Mouse (Mus musculus) heart, adult 9 months (tissue): ENCODE results near the gene Rho.

Experiments used
- DNase-seq, 2 experiments: peaks; one replicate each; pipeline ENCODE4 v3.0.0; 2022; ENCODE audit warnings: low spot score in 2 of 2

Gene Rho

DNA sequence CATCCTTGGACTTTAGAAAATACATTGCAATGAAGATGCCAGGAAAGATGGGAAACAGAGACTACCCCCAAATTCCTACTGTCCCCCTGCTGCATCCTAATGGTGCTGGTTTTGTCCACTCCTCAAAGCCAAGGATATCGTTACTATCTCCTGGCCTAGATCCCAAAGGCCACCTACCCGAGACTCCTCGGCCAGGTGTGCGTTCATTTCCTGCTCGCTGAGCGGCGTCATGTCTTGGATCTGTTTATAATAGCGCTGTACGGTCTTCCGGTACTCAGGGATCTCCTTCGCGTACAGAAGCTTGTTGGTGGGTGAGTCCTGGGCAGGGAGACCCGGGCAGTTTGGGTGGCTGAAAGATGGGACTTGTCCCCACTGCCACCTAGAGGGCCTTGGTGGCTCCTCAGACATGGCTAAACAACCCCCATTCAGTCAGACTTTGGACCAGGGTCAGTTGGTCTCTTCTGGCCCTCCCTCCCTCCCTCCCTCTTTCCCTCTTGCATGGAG, 24.9 kb downstream of the Rho start:
- no peak for DNase-seq

DNA sequence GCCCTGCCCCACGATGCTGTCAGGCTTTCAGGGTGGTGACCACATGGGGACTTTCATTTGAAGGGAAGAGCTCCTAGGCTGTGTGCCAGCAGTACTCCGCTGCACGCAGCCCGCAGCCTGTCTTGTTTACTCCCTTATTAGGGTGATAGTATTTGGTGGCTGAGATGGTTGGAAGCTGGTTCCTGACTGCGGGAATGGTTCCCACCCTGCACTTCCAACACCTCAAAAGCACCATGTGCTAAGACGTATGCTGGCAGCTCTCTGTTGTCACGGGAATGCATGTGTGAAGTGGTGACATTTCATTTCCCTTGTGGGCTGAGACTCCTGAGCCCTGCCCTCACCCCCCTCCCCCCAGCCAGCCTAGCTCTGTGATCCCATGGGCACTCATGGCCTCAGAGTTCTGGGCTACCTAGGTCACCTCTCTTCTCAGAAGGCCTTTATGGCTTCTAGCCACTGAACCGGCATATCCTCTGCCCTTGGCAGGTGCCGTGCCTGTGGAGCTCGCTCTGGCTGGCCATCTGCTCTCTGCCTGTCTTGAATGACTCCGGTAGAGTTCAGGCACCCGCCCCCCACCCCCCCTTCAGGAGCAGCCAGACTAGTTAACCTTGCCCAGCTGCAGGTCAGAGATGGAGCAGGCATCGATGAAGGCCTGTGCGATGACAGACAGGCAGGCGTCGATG, 25.5 kb downstream of the Rho start:
- peak in 1 of 2 experiments; percentile 67 for DNase-seq

DNA sequence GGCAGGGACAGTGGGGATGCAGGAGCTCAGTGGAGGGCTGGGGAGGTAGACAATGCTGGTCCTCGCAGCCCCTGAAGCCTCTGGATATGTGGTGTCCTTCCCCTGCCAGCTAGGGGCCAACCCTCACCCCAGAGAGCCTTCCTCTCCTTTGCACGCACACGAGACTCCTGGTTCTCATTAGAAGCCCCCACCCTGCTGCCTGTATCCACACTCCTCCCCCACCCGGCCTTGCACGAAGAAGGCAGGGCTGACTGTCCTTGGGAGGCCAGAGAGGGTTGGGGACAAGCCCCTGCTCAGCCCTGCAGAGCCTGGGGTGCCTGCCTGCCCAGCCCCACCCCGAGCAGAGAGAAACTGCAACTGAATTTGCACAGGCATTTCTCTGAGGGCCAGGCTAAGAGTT, 26.1 kb downstream of the Rho start:
- no peak for DNase-seq

DNA sequence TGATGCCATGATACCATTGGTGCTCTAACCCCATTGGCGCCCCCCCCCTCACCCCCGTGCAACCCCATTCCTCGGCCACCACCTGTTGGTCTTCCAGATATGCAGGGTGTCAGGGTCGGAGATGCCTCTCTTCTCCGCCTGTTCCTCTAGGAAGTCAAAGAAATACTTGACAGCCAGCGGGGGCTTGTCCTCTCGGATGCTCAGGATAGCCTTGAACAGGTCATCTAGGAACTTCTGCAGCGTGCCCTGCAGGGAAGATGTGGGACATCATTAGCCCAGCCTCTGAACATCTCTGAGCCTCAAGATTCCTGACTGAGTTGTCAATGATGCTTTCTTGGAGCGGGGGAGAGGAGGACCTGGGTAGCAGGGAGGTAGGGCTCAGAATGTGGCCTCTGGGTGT, 26.9 kb downstream of the Rho start:
- DNase-seq = no peak

- DNase-seq = peak; percentile 95
Observed at GRCm38 (mm10) chr6:115959151-115959691, 27.7 kb downstream of the Rho start.

DNA sequence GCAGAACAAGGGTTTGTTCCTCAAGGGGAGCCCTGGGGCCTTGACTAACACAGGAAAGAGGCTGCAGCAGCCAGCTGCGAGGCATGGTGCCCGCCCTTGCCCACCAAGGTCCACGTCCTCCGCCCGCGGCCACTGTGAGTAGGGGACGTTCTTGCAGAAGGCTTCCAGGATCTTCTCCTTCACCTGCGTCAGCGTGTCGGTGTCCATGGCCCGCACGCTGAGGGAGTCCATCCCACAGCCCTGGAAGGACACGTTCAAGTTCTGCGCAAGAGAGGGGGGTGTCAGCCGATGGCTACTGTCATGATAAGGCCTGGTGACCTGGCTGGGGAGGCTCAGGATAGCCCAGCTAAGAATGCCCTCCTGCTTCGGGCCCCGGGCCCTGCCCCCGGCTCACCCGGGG, 28.8 kb downstream of the Rho start:
- DNase-seq = no peak

GRCm38 (mm10) chr6:115961743-115962142, 30.2 kb downstream of the Rho start:
- DNase-seq = no peak

DNA sequence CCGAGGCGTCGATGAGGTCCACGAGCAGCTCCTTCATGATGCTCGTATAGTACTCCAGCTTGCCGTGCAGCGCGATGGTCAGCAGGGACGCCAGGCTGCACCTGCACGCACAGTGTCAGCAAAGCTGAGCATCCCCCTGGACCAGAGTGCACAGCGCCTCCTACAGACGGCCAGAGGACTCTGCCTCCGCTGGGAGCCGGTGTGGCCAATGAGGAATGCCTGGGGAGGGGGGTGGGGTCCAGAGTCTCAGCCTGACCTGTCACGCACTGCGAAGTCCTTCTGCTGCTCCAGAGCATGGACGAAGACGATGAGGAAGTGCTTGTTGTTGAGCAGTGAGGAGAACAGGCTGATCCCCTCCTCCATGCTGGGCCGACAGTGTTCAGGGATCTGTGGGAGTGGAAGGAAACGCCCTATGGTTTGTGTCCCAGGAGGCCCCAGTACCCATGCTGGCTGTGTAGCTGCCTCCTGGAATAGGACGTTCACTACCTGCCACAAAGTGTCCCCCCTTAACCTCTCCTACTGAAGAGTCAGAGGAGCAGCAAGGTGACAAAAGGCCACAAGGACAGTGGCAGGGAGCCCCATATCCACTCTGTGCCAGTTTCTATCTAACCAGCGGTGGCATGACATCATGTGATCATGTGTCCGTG, 31.0 kb downstream of the Rho start:
- no peak for DNase-seq

DNA sequence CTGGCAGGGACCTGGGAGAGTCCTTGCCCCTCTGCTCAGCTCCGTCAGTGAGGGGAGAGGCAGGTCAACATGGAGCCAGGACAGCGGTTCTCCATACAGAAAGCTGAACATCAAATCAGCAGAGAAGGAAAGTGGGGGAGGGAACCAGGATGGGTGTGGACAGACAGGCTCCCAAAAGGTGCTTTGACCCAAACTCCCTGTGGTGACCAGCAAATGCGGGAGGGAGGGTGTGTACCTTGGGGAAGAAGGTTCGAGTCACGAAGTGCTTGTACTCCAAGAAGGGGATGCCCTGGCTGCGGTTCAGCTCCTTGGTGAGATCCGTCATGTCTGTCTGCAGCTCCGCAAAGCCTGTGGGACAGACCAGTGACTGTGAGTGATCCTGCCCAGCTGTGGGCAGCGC, 32.1 kb downstream of the Rho start:
- no peak for DNase-seq

DNA sequence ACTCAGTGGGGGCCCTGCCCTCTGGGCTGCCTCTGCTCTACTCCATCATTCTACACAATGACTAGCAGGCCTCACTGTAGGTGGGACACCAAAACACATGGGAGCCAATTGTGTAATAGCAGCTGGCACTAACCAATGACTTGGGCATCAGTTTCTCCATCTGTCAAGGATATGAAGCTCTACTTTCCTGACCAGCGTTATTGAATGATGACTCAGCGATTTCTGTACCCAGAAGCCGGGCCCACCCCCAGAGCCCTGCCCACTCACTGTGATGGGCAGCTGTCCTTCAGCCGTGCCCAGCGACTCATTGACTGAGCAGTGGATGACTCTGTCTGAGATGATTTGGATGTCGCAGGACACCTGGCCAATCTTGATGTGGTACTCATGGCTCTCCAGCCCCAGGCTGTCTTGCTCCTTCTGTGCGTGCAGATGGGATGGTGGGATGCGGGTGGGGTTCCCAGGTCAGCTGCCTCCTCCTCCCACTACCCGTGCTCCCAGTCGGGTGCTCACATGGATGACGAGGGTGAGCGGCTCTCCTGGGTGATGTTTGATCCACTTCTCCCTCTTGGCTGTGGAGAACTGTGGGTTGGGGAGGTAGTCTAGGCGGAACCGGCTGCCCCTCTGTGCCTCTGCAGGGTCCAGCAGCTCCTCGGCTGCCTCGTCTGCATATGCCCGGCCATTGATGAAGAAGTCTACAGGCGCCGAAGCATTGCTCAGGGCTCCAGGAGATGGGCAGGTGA, 34.8 kb downstream of the Rho start:
- DNase-seq = no peak

GRCm38 (mm10) chr6:115967291-115967880, 35.8 kb downstream of the Rho start:
- DNase-seq = no peak

DNA sequence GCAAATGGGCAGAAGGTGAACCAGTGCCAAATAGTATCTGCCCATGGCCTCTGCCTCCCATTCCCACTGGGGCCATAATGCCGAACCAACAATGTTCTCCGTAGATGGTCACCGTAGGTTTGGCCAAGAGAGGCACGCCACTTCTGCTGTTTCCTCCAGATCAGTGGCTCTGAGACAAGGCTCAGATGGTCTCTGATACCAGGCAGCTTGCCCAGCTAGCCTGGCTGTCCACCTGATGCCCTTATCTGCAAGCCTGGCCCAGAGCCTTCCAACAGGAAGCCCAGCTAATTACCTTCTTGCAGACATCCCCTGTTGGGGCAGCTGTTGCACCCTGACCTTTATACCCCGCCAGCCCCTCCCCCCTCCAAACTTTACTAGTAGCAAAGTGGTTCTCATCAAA, 36.5 kb downstream of the Rho start:
- DNase-seq = no peak

- DNase-seq = no peak
Observed at GRCm38 (mm10) chr6:115968700-115969099, 37.2 kb downstream of the Rho start.

GRCm38 (mm10) chr6:115969103-115969502, 37.6 kb downstream of the Rho start:
- no peak for DNase-seq

DNA sequence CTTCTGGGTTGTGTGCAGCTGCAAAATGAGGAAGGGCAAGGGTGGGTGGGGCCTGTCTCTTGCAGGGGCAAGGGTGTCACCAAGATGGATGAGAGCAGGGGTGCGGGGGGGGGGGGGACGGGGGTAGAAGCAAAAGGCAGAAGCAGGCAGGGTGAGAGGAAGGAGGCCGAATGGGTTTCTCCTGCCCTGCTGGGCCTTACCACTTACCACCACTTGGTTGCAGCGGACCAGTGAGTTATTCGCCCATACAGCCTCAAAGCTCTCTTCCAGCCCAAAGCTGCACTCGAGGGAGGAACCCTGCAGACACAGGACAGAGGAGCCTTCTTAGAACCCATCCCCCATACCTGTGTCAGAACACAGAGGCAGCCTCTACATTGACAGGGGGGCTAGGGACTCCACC, 38.4 kb downstream of the Rho start:
- DNase-seq = no peak

DNA sequence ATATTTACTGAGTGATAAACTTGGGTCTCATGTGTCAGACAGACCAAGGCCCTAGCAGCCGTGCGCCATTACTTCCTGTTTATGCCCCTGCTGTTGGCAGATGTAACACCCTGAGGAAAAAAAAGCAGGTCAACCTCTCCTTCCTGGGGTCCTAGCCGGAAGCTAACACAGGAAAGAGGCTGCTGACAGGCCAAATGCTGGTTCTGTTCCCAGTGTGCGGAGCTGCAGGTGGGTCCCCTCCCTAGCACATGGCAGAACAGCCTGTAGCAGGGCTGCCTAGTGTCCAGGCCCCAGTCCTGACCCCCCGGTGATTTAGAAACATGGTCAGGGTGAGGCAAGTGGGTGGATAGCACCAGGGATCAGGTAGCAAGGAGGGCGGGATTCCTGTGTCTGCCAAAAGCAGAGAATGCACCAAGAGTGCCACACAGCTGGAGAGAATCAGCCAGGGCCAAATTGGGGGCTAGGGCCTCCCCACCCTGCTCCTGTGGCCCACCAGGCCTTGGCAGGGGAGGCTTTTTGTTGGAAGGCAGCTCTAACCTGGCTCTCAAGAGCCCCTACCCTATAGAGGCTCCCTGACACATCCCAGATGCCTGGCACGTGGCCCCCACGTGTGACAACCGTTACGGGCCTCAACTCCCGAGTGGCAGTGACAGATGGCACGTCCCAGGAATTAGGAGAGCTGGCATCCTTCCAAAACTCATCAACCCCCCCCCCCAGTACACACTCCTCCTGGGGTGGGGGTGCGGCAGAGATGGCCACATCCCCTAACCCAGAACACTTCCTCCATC, 39.9 kb downstream of the Rho start:
- no peak for DNase-seq

- no peak for DNase-seq
Observed at GRCm38 (mm10) chr6:115972083-115972764, 40.7 kb downstream of the Rho start.

DNA sequence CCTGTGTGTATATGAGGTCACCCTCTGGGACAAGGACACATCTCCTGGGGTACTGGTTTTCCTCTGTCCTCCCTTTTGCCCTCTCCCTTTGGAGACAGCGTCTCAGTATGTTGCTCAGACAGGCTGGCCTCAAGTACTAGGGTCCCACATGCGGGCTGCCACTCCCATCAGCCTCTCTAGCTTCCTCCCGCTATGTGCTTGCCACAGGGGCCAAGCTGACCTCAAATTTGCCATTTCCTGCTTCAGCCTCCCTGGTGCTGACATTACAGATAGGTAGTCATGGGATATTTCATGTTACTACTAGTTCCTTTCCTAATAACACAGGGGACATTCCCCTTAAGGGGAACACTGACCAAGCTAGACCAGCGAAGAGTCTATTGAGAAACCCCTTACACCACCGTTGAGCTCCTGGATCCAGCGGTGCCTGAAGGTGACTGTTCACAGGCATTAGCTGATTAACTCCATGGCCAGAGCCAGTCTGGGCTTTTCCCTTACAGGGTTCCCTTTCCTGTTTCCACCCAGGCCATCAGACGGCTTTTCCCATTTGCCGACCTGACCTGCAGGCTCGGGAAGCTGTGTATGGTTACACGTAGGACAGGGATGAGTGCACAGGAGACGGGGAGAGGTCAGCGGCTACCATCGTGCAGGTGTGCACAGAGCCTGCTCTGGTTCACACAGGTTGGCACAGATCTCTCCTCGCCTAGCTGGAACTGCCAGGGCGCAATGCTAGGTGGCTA, 41.8 kb downstream of the Rho start:
- DNase-seq = no peak

GRCm38 (mm10) chr6:115973881-115974662, 42.5 kb downstream of the Rho start:
- no peak for DNase-seq
